Mouse (Mus musculus) natural killer cell, adult 2 months (primary cell): ENCODE data around the gene Commd6.

Source experiments
- DNase-seq, 2 experiments: peaks; one replicate each; pipeline ENCODE4 v3.0.0; 2022; ENCODE audit warnings: low spot score in 2 of 2

Gene Commd6

GRCm38 (mm10) chr14:101640153-101640843 is at the start of gene Commd6:
Gene Commd6, minus strand, starts transcription at chr14:101640686.
- DNase-seq = peak; percentile 87 to 89

DNA sequence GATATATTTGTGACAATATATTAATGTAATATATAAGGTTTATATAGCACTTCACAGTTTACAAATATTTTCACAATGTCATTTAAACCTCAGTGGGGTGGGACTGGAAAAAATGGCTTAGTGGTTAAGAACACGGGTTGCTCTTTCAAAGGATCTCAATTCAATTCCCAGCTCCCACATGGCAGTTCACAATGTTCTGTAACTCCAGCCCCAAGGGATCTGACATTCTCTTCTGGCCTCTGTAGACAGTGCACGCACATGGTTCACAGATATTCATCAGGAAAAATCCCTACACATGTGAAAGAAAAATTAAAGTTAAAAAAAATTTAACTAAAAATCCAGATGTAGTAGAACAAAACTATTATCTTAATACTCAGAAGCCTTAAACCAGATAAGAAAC is 47.9 kb upstream of the Commd6 start:
- DNase-seq = no peak

- DNase-seq = no peak
Measured at GRCm38 (mm10) chr14:101687696-101688095, 47.2 kb upstream of the Commd6 start.

GRCm38 (mm10) chr14:101672226-101672625 is 31.7 kb upstream of the Commd6 start:
- no peak for DNase-seq

DNA sequence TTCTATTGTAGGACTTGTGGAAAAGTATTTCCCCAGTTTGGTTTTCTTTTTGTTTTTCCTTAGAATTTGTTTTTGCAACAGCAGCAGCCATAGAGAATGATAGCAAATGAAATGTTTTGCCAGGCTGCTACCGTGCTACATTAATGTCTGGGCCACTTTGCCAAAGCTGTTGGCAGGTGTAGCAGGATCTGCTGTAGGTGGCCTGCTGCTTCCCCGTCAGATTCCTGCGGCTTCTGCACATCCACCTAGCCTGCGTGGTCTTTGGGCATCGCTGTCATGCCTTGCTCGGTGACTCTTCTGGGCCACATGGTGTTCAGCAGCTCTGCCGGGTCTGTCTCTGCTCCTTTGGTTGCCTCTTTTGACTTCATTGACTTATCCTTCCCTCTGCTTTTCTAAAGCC is 28.1 kb upstream of the Commd6 start:
- DNase-seq = no peak

DNA sequence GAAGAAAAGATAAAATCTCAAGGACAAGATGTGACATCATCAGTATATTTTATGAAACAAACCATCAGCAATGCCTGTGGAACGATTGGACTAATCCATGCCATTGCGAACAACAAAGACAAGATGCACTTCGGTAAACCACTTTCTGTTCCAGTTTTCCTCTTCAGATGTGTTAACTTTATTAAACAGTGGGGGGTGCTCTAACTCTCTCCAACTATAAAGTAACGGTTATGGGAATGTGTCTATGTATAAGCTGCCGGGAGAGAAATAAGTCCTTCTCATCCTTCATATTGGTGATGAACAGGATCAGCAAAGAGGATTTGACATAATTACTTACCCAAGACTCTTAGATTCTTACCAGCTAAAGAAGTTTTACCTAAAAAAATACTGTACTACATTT is 26.1 kb upstream of the Commd6 start:
- no peak for DNase-seq

DNA sequence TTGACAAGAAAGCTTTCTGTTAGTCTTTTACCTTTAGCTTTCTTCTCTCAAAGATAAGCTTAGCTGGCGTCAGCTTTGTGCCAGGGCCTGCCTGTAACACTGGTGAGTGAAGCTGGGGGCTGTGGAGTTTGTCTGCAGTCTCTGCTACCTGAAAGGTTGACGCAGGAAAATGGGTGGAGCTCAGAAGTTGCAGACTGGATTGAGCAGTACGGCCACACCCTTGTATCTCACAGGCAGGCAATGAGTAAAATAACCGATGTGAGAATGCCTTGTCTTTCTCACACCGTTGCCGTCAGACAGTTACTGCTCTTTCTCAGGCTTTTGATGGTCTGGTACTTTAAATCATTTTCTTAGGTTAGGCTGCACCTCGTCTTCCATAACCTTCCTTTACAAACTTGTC is 25.6 kb upstream of the Commd6 start:
- DNase-seq = no peak

GRCm38 (mm10) chr14:101664274-101664673 is 23.8 kb upstream of the Commd6 start:
- DNase-seq = no peak

DNA sequence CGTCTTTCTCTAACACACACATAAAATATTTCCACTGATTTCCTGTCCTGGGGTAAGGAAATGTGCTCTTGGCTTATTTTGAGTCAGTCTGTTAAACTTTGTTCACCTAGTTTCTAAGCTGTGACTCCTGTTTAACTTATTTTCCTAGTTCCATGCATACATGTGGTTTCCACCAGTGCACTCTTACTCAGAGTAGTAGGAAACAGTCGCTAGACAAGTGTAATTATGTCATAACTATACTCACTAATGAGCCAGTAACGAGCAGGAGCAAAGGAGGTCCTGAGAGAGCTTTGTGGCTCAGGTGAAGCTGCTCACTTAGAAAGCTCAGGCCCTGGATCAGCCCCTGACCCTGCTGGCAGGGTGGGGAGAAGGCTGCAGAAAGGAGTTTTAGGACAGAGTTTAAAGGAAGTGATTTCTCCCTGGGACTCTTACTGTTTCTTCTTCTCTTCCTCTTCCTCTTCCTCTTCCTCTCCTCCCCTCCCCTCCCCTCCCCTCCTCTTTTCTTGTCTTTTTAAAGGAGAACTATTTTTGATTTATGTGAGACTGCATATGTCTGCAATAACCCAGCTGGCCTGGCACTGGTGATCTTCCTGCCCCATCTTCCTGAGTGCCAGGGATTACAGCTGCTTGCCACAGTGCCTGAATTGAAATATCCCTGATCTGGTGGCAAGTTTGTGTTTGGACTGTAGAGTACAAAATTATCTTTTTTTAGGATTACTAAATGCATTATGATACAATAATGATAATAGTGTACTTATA is 21.3 kb upstream of the Commd6 start:
- no peak for DNase-seq

DNA sequence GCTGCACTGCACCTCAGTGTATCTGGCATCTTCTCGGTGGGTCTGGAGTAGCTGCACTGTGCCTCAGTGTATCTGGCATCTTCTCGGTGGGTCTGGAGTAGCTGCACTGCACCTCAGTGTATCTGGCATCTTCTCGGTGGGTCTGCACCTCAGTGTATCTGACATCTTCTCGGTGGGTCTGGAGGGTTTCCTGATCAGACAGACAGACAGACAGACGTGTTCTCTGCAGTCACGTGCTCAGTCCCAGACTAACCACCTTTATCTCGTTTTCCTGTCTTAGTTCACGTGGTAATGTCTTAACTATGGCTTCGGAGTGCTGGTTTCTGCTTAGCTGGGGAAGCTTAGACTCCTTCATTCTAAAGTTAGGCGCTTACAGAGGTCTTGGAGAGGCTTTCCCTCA is 15.8 kb upstream of the Commd6 start:
- peak in 1 of 2 experiments; percentile 16 for DNase-seq

DNA sequence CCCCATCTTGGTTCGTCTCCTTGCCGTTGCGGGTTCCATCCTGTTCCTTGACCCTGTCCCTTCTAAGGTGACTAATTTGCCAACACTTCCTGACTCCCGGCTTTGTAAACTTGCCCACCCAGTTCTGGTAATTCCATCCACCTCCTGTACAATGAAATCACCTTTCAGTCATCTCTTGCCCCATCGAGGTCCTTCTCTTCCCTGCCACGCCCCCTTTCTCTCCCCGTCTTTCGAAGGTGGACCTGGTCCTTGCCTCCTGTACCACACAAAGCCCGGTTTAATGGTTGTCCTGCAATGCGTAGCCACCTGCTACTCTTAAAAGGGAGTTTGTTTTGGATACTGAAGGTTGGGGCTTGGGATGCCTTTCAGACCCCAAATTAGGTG is 14.0 kb upstream of the Commd6 start:
- no peak for DNase-seq

DNA sequence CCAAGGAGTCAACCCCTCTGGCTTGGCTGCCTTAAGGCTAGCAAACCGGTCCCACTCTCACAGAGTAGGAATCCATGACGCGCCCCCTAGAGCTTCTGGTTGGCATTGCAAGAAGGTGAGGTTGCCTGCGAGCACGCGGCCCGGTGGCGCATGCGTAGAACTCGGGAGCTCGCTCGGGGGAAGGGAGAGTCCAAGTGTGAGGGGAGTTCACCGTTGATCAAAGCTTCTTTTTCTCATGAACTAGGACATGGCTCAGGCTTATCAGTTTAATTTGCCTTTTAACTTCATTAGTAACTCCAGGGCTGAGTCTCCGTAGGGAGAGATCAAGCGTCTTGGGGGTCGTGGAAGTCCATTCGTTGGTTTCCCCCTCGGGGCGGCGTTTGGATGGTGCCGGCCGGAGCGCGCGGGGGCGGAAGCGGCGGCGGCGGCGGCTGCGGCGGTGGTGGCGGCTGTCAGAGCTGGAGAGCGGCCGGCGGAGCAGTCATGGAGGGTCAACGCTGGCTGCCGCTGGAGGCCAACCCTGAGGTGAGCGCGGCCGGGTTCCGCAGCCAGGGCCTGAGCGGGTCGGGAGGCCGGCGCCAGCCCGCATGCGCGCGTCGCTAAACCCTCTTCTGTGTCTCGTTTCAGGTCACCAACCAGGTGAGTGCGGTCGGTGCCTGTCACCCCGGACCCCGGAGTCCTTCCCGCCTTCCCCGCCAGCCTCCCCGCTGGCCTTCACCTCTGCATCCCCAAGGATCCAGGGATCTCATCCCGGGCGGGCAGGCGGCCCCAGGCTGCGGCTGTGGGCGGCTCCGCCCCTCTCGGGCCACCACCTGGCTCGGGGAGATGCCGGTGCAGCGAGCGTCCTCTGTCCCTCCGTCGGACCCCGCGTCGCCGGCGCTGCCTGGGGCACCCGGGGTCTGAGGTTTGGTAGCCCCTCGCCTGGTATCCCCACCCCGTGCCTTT is 13.4 kb upstream of the Commd6 start, which contains the start of gene Uchl3:
Gene Uchl3, plus strand, starts transcription at position 387 of the 945 bp plus-strand sequence.
- peak; percentile 96 to 97 for DNase-seq

- DNase-seq = no peak
Measured at GRCm38 (mm10) chr14:101652571-101652970, 12.1 kb upstream of the Commd6 start.

DNA sequence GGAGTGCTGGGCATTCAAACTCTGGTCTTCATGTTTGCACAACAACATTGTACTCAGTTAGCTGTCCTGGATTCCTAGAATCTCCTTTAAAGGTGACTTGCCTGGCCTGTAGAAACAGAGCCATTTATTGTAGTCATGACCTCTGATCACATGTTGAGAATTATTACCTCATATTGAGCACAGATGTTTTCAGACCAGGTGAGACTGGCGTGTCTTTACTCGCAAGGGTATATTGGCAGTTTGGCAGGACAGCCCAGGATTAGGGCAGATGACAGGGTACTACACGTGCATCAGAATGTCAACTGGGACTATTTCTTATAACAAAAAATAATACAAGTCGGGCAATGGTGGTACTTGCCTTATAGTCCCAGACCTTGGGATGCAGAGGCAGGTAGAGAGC is 10.1 kb upstream of the Commd6 start:
- no peak for DNase-seq

DNA sequence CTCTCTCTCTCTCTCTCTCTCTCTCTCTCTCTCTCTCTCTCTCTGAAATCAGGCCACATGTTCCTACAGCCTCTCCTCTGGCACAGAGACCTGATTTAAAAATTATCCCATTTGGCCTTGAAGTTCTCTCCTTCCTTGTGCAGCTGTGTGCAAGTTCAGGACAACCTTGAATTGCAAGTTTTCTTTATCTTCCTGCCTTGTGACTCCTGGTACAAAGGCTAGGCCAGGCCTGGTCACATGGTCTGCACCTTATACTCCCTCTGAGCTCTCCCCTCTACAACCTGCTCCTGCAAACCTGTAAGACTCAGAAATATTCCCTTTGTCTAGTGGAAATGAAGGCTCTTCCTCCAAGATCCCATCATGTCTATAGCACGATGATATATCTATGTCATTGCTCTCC is 4.5 kb upstream of the Commd6 start:
- DNase-seq = no peak

DNA sequence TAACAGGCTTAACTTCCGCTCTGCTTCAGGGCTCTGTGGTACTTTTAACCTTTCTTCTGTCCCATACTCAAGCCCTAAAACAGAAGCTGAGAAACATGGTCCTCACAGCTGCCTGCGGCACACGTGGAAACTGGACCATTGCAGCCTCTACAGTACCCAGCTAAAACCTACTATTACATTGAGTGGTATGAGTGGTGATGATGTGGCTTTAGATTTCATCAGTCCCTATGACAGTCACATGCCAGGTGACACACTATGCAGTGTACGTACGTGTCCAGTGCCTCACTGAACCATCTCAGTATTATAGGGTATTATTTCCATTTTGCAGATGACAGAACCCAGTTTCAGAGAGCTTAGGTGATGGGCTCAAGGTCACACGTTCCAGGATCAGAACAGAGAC is 3.1 kb downstream of the Commd6 start:
- no peak for DNase-seq

DNA sequence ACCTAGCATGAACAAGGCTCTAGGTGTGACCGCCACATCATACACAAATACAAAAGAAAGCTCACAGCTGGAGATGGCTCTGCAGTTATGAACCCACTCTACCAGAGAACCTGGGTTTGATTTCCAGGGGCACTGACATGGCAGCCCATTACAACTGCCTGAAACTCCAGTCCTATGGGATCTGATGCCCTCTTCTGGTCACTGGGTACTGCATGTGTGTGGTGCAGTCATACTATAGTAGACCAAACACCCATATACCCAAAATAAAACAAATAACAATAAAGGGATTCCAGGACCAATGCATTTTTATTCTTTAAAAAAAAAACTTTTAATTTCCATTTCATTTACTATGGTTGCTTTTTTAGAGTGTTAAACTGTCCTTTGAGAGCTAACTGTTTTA is 4.7 kb downstream of the Commd6 start:
- DNase-seq = no peak

DNA sequence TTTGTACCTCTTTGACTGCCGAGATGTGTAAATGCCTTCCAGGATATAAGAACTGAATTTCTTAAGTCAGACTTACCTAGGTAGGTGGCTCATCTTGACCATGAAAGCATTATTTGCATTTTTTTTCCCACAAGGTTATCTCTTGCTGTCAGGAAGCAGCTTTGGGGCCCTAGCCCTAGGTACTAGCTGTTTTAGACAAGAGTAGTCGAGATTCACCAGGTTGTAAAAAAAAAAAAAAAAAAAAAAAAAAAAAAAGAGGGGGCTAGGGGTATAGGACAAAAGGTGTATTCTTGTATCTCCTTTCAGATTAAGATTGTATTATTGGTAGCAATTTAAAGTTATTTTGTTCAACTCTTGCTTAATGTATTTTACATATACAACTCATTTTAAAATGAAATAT is 9.9 kb downstream of the Commd6 start:
- DNase-seq = no peak

DNA sequence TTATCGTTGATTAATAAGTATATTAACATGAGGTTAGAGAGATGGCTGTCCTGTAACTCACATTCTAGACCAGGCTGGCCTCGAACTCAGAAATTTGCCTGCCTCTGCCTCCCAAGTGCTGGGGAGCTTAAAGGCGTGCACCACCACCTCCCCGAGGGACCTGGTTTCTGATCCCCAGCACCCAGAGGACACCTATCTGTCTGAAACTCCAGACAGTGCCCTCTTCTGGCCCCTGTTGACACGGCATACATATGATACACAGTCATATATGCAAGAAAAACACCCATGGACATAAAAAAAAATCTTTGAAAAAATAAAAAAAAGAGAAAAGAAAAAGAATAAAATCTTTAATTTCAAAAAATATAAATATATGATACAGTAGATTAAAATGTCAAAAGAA is 22.8 kb downstream of the Commd6 start:
- DNase-seq = no peak

GRCm38 (mm10) chr14:101616178-101616577 is 24.3 kb downstream of the Commd6 start:
- DNase-seq = no peak

DNA sequence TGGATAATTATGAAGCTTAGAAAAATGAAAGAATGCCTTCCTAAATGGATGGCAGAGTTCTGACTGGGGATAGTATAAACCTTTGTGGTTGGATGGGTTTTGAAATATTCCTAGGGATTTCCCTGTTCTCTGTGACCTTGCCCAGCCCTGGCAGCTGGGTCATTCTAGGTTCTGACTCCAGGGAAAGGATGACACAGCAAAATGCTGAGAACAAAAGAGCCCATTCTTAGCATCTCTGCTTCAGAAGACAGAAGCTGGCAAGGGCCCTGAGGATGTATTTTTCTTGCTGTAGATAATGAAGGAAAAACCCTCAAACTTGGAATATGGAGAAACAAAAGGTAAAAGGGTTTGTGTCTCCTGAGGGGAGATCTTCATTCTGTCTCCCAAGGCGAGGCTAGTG is 27.3 kb downstream of the Commd6 start:
- no peak for DNase-seq

DNA sequence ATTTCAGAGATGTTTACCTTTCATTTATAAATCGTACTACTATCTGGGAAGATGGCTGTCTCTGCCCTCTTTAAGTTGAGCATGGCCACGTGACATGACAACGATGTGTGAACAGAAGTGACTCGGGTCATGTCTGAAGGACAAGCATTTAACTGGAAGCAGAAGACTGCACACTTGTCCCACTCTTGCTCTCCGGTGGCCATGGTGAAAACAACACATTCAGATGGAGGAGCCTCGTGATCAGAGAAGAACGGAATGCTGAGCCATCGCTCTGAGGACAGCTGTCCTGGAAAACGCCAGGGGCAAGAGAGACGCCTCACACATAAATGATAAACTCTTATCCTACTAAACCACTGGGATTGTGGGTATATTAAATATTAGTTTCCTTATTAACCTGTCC is 29.8 kb downstream of the Commd6 start:
- DNase-seq = no peak
